Mouse (Mus musculus) bone marrow, adult 2 months (tissue): ENCODE data around the gene Fgf14.

Experiments used
- CTCF ChIP-seq: fragments of 200-500 bp; IDR thresholded peaks from 2 replicates; pipeline ENCODE4 v1.5.1; 2011; ENCODE audit warnings: low read length, control low read depth; ENCODE audit not compliant: control insufficient read depth, insufficient read depth
- POLR2A ChIP-seq: fragments of 200-500 bp; IDR thresholded peaks from 2 replicates; pipeline ENCODE4 v1.6.1; 2011; ENCODE audit warnings: low read depth, mild to moderate bottlenecking, control low read depth, low read length, borderline replicate concordance; ENCODE audit not compliant: control insufficient read depth

DNA sequence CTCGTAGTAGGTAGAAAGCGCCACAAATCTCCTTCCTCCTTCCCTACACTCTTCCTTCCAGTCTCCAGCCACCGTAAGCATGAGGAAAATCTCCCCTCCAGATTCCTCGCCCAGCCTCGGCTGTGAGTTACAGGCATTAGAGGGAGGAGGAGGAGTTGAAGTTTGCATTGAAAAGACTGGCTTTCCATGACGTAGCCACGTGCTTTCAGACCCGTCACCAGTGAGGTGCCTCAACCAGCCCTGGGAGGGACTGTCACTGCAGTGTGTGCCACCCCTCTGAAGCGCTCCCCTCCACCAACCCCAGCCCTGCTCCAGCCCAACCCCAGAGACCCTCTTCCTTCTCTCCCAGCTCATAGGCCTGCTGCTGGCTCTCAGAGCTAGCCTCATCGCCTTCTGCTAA, 452 bp upstream of the Fgf14 start:
- no peak for TF ChIP-seq CTCF
- no peak for TF ChIP-seq POLR2A
